Mouse (Mus musculus): ENCODE data around the gene Flvcr2.

DNA sequence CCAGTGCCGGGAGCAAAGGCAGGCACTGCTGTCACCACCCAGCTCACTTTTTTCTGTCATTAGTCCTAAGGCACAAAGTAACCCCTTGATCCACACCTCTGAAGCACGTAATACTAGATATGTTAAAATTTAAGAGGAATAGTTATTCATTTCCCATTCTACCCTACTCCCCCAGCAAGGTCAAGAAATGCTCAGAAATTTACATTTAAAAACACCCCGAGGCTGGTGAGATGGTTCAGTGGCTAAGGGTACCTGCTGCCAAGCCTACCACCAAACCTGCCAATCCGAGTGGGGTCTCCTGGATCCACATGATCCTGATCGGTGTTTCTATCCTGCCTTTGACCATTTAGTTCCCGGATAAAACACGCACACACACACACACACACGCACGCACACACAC is 3.5 kb downstream of the Flvcr2 start:
- no peak for TF ChIP-seq EP300 (IDR thresholded peaks at IDR 0.05; ENCODE audit: low read length)
- no peak for TF ChIP-seq POLR2A (IDR thresholded peaks at IDR 0.05; ENCODE audit: low read depth, low read length)
- TF ChIP-seq CTCF (conservative IDR thresholded peaks at IDR 0.05 in 1 of 2, IDR thresholded peaks at IDR 0.05 in 1 of 2; ENCODE audit: low read depth in 2 of 2, low read length in 2 of 2), result no peak
- no peak for TF ChIP-seq POLR2AphosphoS2 (IDR thresholded peaks at IDR 0.05; ENCODE audit: low read depth, low read length)
- no peak for TF ChIP-seq MXI1 (IDR thresholded peaks at IDR 0.05; ENCODE audit: low read depth, low read length)
- TF ChIP-seq IRF4 (IDR thresholded peaks at IDR 0.05; ENCODE audit: low read depth, low read length), result no peak
- no peak for TF ChIP-seq CHD1 (IDR thresholded peaks at IDR 0.05; ENCODE audit: low read depth, low read length)
- no peak for TF ChIP-seq USF1 (IDR thresholded peaks at IDR 0.05; ENCODE audit: low read depth, low read length)
- no peak for TF ChIP-seq ZMIZ1 (IDR thresholded peaks at IDR 0.05; ENCODE audit: low read depth, low read length)
- TF ChIP-seq JUN (IDR thresholded peaks at IDR 0.05; ENCODE audit: insufficient read depth, low read depth, low read length), result no peak
- TF ChIP-seq NELFE (IDR thresholded peaks at IDR 0.05; ENCODE audit: low read depth, low read length), result no peak
